Mouse (Mus musculus) bone marrow, adult 2 months (tissue): Measurements from ENCODE around the gene Hapln2.

ENCODE experiments used
- CTCF ChIP-seq: fragments of 200-500 bp; IDR thresholded peaks from 2 replicates; pipeline ENCODE4 v1.5.1; 2011; ENCODE audit warnings: low read length, control low read depth; ENCODE audit not compliant: control insufficient read depth, insufficient read depth
- POLR2A ChIP-seq: fragments of 200-500 bp; IDR thresholded peaks from 2 replicates; pipeline ENCODE4 v1.6.1; 2011; ENCODE audit warnings: low read depth, mild to moderate bottlenecking, control low read depth, low read length, borderline replicate concordance; ENCODE audit not compliant: control insufficient read depth

DNA sequence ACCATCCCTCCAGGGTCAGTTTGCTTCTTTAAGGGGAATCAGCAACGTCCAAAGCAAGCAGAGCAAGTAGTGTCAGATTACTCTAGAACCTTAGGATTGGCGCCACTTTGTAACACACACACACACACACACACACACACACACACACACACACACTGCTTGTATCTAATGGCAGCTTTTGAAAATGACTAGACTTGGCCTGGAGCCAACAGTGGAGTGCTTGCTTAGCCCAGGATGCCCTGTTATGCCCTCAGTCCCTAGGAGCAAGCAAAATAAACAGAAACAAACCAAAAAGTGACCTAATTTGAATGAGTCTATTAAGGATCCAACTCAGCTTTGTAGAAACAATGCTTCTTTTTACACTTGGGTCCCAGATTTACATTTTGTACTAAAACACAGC is 41.0 kb upstream of the Hapln2 start:
- TF ChIP-seq POLR2A (no peak), CTCF (no peak)
